ENCODE assay signal across 22 mouse cellular contexts in the genomic region with DNA sequence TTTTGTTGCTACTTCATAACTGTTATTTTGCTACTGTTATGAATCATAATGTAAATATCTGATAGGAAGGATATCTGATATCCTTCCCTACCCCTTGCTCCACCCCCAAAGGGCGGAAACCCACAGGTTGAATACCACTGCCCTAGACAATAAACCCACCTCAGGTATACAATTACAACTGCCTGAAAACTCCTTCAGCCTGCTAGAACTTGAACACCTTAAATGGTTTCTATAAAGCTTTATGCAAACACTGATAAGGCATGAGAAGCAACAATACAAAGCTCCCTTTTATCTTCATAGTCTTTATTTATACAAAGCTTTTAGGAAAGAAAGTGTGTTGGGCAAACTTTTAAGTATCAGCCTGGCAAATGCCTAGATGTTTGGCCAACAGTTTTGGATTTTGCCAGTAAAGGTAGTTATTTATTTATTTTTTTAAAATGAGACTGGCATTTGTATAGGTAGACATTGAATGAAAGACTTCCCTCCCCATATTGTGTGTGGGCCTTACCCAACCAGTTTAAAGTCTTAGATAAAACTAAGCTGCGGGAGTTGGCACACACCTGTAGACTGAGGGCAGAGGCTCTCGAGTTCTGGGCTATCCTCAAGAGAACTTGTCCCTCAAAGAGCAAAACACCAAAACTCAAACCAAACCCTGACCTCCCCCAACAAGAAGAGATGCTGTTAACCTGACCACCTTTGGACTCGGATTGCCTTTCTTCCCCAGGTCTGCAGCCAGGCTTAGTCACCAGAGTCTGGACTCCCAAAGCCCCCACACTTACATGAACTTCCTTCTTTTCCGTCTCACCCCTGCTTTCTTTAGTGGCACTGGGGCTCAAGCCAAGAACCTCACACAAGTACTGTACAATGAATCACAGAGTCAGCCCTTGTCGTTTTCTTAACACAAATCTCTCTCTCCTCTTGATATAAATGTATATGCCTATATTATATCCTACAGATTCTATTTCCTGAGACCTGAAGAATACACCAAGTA. TPM values are rescaled to one million over a fixed set of nuclear protein-coding genes. Genes with fewer than 3 reads are reported as not detected.
"Had no signal": no experiment of that assay in that cellular context is flagged by ENCODE, and none has a peak within 500 bp of the region (broad histone marks: within the 10 kb centered on the region; RNA-seq: fewer than 3 reads in every experiment).

No protein-coding gene starts in this region.

- ATAC-seq: inflammation-experienced regulatory T-cells, adult 6 months; liver, postnatal 0 days had no signal

- H3K4me1 ChIP-seq: kidney, embryonic 15.5 days; limb, embryonic 12.5 days; lung, embryonic 15.5 days; midbrain, embryonic 12.5 days had no signal

- H3K9ac ChIP-seq: kidney, embryonic 15.5 days; limb, embryonic 12.5 days; liver, embryonic 13.5 days; liver, postnatal 0 days; lung, embryonic 15.5 days; midbrain, embryonic 12.5 days had no signal

- H3K4me2 ChIP-seq: kidney, embryonic 15.5 days; limb, embryonic 12.5 days; liver, embryonic 13.5 days; lung, embryonic 15.5 days; midbrain, embryonic 12.5 days had no signal

- DNase-seq: kidney, adult 2 months; kidney, postnatal 14 days; layer of hippocampus, postnatal 36 days; liver; liver, embryonic 13.5 days; liver, postnatal 0 days; right cerebral cortex, postnatal 14 days; thymus, postnatal 36 days had no signal

- H3K9me3 ChIP-seq: kidney, embryonic 15.5 days; limb, embryonic 12.5 days; liver, embryonic 13.5 days; lung, embryonic 15.5 days; midbrain, embryonic 12.5 days had no signal

- H3K27ac ChIP-seq: kidney, embryonic 15.5 days; limb, embryonic 12.5 days; liver, embryonic 13.5 days; lung, embryonic 15.5 days; midbrain, embryonic 12.5 days had no signal

- H3K36me3 ChIP-seq: kidney, embryonic 15.5 days; limb, embryonic 12.5 days; liver, embryonic 13.5 days; lung, embryonic 15.5 days; midbrain, embryonic 12.5 days had no signal

- H3K27me3 ChIP-seq: kidney, embryonic 15.5 days; limb, embryonic 12.5 days; liver, embryonic 13.5 days; lung, embryonic 15.5 days; midbrain, embryonic 12.5 days had no signal

- H3K4me3 ChIP-seq: kidney, embryonic 15.5 days; limb, embryonic 12.5 days; liver, embryonic 13.5 days; lung, embryonic 15.5 days; midbrain, embryonic 12.5 days had no signal

RNA-seq across cellular contexts. Expression of a gene that starts 33.1 kb away (rescaled TPM):
- total RNA-seq: layer of hippocampus, adult 8-10 months; layer of hippocampus, postnatal 36 days; left cerebral cortex, adult 8-10 months; left cerebral cortex, postnatal 36 days; megakaryocyte, adult 5-6 weeks; midbrain, postnatal 0 days had no signal
- polyA plus RNA-seq: kidney, adult 2 months; kidney, embryonic 15.5 days; limb, embryonic 12.5 days; liver, embryonic 13.5 days; liver, postnatal 0 days; lung, embryonic 15.5 days; midbrain, embryonic 12.5 days; midbrain, postnatal 0 days; neural tube, embryonic 14.5 days; small intestine, adult 2 months; thymus, postnatal 0 days had no signal

RNA-seq across cellular contexts. Expression of a gene that starts 50.5 kb away (rescaled TPM):
- total RNA-seq: layer of hippocampus, adult 8-10 months; left cerebral cortex, adult 8-10 months; left cerebral cortex, postnatal 36 days; midbrain, postnatal 0 days had no signal
- polyA plus RNA-seq: kidney, adult 2 months; large intestine, adult 2 months; small intestine, adult 2 months had no signal
